Mouse (Mus musculus) myocyte (in vitro differentiated cells): ENCODE results near the gene Crybg2.

ENCODE experiments used
- E2F4 ChIP-seq: IDR thresholded peaks from one replicate; pipeline ENCODE4 v1.6.1; 2011; ENCODE audit warnings: mild to moderate bottlenecking, control low read depth, moderate library complexity; ENCODE audit not compliant: insufficient read depth
- MAX ChIP-seq: IDR thresholded peaks from one replicate; pipeline ENCODE4 v1.6.1; 2011; ENCODE audit warnings: low read depth, mild to moderate bottlenecking, control low read depth
- POLR2A ChIP-seq: IDR thresholded peaks from one replicate; pipeline ENCODE4 v1.6.1; 2011; ENCODE audit warnings: low read depth, mild to moderate bottlenecking, control low read depth, moderate library complexity; ENCODE audit not compliant: insufficient read length
- POLR2AphosphoS2 ChIP-seq: IDR thresholded peaks from one replicate; pipeline ENCODE4 v1.6.1; 2011; ENCODE audit warnings: low read depth, control low read depth; ENCODE audit not compliant: insufficient read length
- TCF12 ChIP-seq: IDR thresholded peaks from one replicate; pipeline ENCODE4 v1.6.1; 2011; ENCODE audit warnings: mild to moderate bottlenecking, control low read depth; ENCODE audit not compliant: poor library complexity, insufficient read depth, severe bottlenecking
- TCF3 ChIP-seq: IDR thresholded peaks from one replicate; pipeline ENCODE4 v1.6.1; 2011; ENCODE audit warnings: low read depth, control low read depth; ENCODE audit not compliant: insufficient read length
- USF1 ChIP-seq: IDR thresholded peaks from one replicate; pipeline ENCODE4 v1.6.1; 2011; ENCODE audit warnings: low read depth, mild to moderate bottlenecking, control low read depth, moderate library complexity

- no peak for TF ChIP-seq POLR2A
- no peak for TF ChIP-seq TCF3
- TF ChIP-seq POLR2AphosphoS2 = no peak
- no peak for TF ChIP-seq E2F4
- no peak for TF ChIP-seq TCF12
- TF ChIP-seq USF1 = no peak
- TF ChIP-seq MAX = no peak
Observed at GRCm38 (mm10) chr4:134094923-134095547, 34.4 kb downstream of the Crybg2 start, which contains the start of gene Cd52.
